Mouse (Mus musculus) spleen, adult 2 months (tissue): ENCODE results near the gene Itpripl1.

Experiments
- CTCF ChIP-seq: fragments of 200-500 bp; IDR thresholded peaks from 2 replicates; pipeline ENCODE4 v1.5.1; 2011; ENCODE audit warnings: mild to moderate bottlenecking, inconsistent platforms; ENCODE audit not compliant: insufficient read depth, insufficient read length, insufficient replicate concordance; ENCODE audit errors: extremely low read depth
- POLR2A ChIP-seq: fragments of 200-500 bp; IDR thresholded peaks from 2 replicates; pipeline ENCODE4 v1.6.1; 2011; ENCODE audit warnings: low read depth, low read length, inconsistent platforms

DNA sequence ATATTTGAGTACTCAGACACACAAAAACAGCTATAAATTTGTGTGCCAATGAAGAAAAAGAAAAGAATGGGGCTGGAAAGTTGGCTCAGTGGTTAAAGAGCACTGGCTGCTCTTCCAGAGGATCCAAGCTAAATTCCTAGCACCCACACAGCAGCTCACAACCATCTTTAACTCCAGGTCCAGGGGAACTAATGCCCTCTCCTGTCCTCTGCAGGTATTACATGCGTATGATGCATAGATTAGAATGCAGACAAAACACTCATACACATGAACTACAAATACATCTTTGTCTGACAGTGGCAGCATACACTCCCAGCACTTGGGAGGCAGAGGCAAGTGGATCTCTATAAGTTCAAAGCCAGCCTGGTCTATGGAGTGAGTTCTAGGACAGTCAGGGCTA lies 3.6 kb downstream of the Itpripl1 start:
- TF ChIP-seq CTCF (no peak), POLR2A (no peak)
